Mouse (Mus musculus): Measurements from ENCODE around the gene Lrrc52. TPM values are rescaled to one million over a fixed set of nuclear protein-coding genes. Genes with fewer than 3 reads are reported as not detected.

Lrrc52 gene
- total and polyA plus RNA-seq, 3 experiments, result not detected

DNA sequence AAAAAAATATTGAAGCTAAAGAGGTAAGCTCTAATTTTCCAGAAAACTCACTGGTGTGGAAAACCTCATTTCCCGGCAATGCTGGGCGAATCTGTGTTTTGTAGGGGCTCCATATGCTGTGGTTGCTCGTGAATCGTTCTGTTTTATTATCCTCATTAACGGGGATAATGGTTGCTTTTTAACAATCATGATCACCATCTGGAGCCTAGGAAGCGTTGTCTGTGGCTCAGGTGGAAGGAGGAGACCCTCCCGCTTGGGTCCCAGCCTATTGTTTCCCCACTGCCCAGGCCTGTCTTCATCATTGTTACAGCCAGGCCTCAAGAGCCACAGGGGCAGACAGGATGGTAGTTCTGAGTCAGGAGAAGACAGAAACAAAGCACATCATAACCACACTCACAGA lies 39.5 kb upstream of the Lrrc52 start:
- H3K4me2 ChIP-seq (ENCODE audit: insufficient read depth, low read depth, poor library complexity, severe bottlenecking), result no peak overlapping the region
- in situ Hi-C loops (cut with MboI; ENCODE audit: low pct_ligation_motif_present, low pct_unique_long_range_greater_than_20kb, low sequenced_read_pairs), result no loop called here
- H3K36me3 ChIP-seq (replicated peaks in 1 of 2; ENCODE audit: control insufficient read depth in 1 of 2, insufficient read depth in 1 of 2, low read length in 1 of 2), result no peaks in the 10 kb centered on the region
- H3K9me3 ChIP-seq (replicated peaks; ENCODE audit: low read length), result no peaks in the 10 kb centered on the region
- H3K79me2 ChIP-seq (replicated peaks; ENCODE audit: control insufficient read depth, extremely low read depth, insufficient read depth, poor library complexity, severe bottlenecking), result no peaks in the 10 kb centered on the region
- H3K27ac ChIP-seq (ENCODE audit: insufficient read depth, low read depth), result no peak overlapping the region
- no peaks in the 10 kb centered on the region for H3K4me1 ChIP-seq (ENCODE audit: control insufficient read depth in 1 of 2, insufficient read depth in 2 of 2)
- dilution Hi-C loops (cut with MboI; ENCODE audit: extremely low pct_ligation_motif_present, extremely low pct_unique_long_range_greater_than_20kb, low sequenced_read_pairs), result no loop called here
- no peak for DNase-seq (ENCODE audit: extremely low read depth)
- no peak overlapping the region for H3K4me3 ChIP-seq (replicated peaks in 1 of 3; ENCODE audit: low read depth in 2 of 3, low read length in 2 of 3, poor library complexity in 1 of 3)
- peaks cover 77% of the 10 kb centered on the region for H3K27me3 ChIP-seq (replicated peaks)
- no peak for TF ChIP-seq JUND (conservative IDR thresholded peaks at IDR 0.05; ENCODE audit: low read depth, low read length)
- no peak for TF ChIP-seq MAZ (IDR thresholded peaks at IDR 0.05; ENCODE audit: low read depth, low read length)
- no peak for TF ChIP-seq TCF12 (IDR thresholded peaks at IDR 0.05; ENCODE audit: low read depth, low read length)
- no peak for TF ChIP-seq ZNF384 (IDR thresholded peaks at IDR 0.05; ENCODE audit: low read depth, low read length)
- TF ChIP-seq USF1 (IDR thresholded peaks at IDR 0.05; ENCODE audit: low read depth, low read length), result no peak
- no peak for TF ChIP-seq SMC3 (IDR thresholded peaks at IDR 0.05; ENCODE audit: low read depth, low read length)
- no peak for TF ChIP-seq MYC (IDR thresholded peaks at IDR 0.05; ENCODE audit: low read depth, low read length)
- no peak overlapping the region for H3K9ac ChIP-seq (ENCODE audit: insufficient read depth, low read depth)

DNA sequence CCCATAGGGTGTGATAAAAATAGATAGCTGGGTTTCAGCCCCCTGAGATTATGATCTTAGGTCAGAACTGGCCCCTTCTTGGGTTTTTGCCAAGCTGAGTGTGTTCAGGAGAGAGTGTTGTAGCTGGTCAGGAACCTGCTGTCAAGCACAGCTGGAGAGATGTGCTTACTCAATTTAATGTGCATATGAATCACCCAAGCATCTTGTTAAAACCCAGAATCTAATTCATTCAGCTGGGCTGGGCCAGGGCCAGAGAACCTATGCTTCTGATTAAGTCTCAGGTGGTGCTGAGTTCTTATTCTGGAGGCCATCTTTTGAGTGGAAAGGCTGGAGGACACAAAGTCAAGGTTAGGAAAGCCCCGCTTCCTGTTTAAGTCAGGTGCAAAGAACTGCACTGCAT lies 38.8 kb upstream of the Lrrc52 start:
- Histone ChIP-seq H3K4me2 (ENCODE audit: insufficient read depth, low read depth, poor library complexity, severe bottlenecking) (no peak overlapping the region), H3K27me3 (replicated peaks) (peaks cover 77% of the 10 kb centered on the region), H3K9ac (ENCODE audit: insufficient read depth, low read depth) (no peak overlapping the region), H3K36me3 (replicated peaks in 1 of 2; ENCODE audit: control insufficient read depth in 1 of 2, insufficient read depth in 1 of 2, low read length in 1 of 2) (no peaks in the 10 kb centered on the region), H3K4me1 (ENCODE audit: control insufficient read depth in 1 of 2, insufficient read depth in 2 of 2) (no peaks in the 10 kb centered on the region), H3K4me3 (replicated peaks in 1 of 3; ENCODE audit: low read depth in 2 of 3, low read length in 2 of 3, poor library complexity in 1 of 3) (no peak overlapping the region), H3K79me2 (replicated peaks; ENCODE audit: control insufficient read depth, extremely low read depth, insufficient read depth, poor library complexity, severe bottlenecking) (no peaks in the 10 kb centered on the region), H3K9me3 (replicated peaks; ENCODE audit: low read length) (no peaks in the 10 kb centered on the region), H3K27ac (ENCODE audit: insufficient read depth, low read depth) (no peak overlapping the region)
- DNase-seq (ENCODE audit: extremely low read depth), result no peak
- in situ Hi-C loops (cut with MboI; ENCODE audit: low pct_ligation_motif_present, low pct_unique_long_range_greater_than_20kb, low sequenced_read_pairs) (no loop called here), dilution Hi-C loops (cut with MboI; ENCODE audit: extremely low pct_ligation_motif_present, extremely low pct_unique_long_range_greater_than_20kb, low sequenced_read_pairs) (no loop called here)
- no peak for TF ChIP-seq CTCF (conservative IDR thresholded peaks at IDR 0.05 in 1 of 2, IDR thresholded peaks at IDR 0.05 in 1 of 2; ENCODE audit: low read depth in 2 of 2, low read length in 2 of 2)
- TF ChIP-seq ZC3H11A (IDR thresholded peaks at IDR 0.05; ENCODE audit: low read depth, low read length), result no peak
- TF ChIP-seq MAFK (IDR thresholded peaks at IDR 0.05; ENCODE audit: insufficient replicate concordance, low read length), result no peak
- no peak for TF ChIP-seq POLR2AphosphoS2 (IDR thresholded peaks at IDR 0.05; ENCODE audit: low read depth, low read length)
- TF ChIP-seq IRF4 (IDR thresholded peaks at IDR 0.05; ENCODE audit: low read depth, low read length), result no peak
- no peak for TF ChIP-seq USF1 (IDR thresholded peaks at IDR 0.05; ENCODE audit: low read depth, low read length)
- no peak for TF ChIP-seq PAX5 (IDR thresholded peaks at IDR 0.05; ENCODE audit: low read length)
- TF ChIP-seq ZMIZ1 (IDR thresholded peaks at IDR 0.05; ENCODE audit: low read depth, low read length), result no peak
- no peak for TF ChIP-seq MYC (IDR thresholded peaks at IDR 0.05; ENCODE audit: low read depth, low read length)
- no peak for TF ChIP-seq POLR2A (IDR thresholded peaks at IDR 0.05; ENCODE audit: low read depth, low read length)

Measured in CH12.LX (cell line).